Mouse (Mus musculus): ENCODE data around the gene Stat3. TPM values are rescaled to one million over a fixed set of nuclear protein-coding genes. Genes with fewer than 3 reads are reported as not detected.

Gene Stat3
- total RNA-seq, 2 experiments from 2014 or later = 32.9 to 34.2 TPM

- DNase-seq (ENCODE audit: low spot score in 2 of 2) = no peak
- intact Hi-C loops (cut with DNase I) = loop anchor here (5.0 kb wide), 1 partner anchor 43 kb away; no protein-coding TSS in a partner anchor
Measured at GRCm38 (mm10) chr11:100935373-100936355, 3.7 kb downstream of the Stat3 start.

- DNase-seq (ENCODE audit: low spot score in 2 of 2) = no peak
- intact Hi-C loops (cut with DNase I) = no loop called here
Measured at GRCm38 (mm10) chr11:100931254-100931921, 8.0 kb downstream of the Stat3 start.

GRCm38 (mm10) chr11:100930611-100931010 is 8.7 kb downstream of the Stat3 start:
- intact Hi-C loops (cut with DNase I) = no loop called here
- no peak for DNase-seq (ENCODE audit: low spot score in 2 of 2)

GRCm38 (mm10) chr11:100927386-100927785 is 12.0 kb downstream of the Stat3 start:
- DNase-seq (ENCODE audit: low spot score in 2 of 2) = no peak
- intact Hi-C loops (cut with DNase I) = no loop called here

- no peak for DNase-seq (ENCODE audit: low spot score in 2 of 2)
- intact Hi-C loops (cut with DNase I) = no loop called here
Measured at GRCm38 (mm10) chr11:100924386-100924919, 14.9 kb downstream of the Stat3 start.

GRCm38 (mm10) chr11:100920887-100921624 is 18.3 kb downstream of the Stat3 start:
- no peak for DNase-seq (ENCODE audit: low spot score in 2 of 2)
- intact Hi-C loops (cut with DNase I) = no loop called here

- no peak for DNase-seq (ENCODE audit: low spot score in 2 of 2)
- intact Hi-C loops (cut with DNase I) = no loop called here
Measured at GRCm38 (mm10) chr11:100918007-100918406, 21.3 kb downstream of the Stat3 start.

GRCm38 (mm10) chr11:100916432-100916971 is 22.8 kb downstream of the Stat3 start:
- intact Hi-C loops (cut with DNase I) = no loop called here
- DNase-seq (ENCODE audit: low spot score in 2 of 2) = no peak

- intact Hi-C loops (cut with DNase I) = no loop called here
Measured at GRCm38 (mm10) chr11:100915063-100915462, 24.3 kb downstream of the Stat3 start.

GRCm38 (mm10) chr11:100914415-100914814 is 24.9 kb downstream of the Stat3 start:
- intact Hi-C loops (cut with DNase I) = no loop called here
- no peak for DNase-seq (ENCODE audit: low spot score in 2 of 2)

More at GRCm38 (mm10) chr11:100915063-100915462, 24.3 kb downstream of the Stat3 start:
- DNase-seq (ENCODE audit: low spot score in 2 of 2) = no peak

- intact Hi-C loops (cut with DNase I) = no loop called here
- no peak for DNase-seq (ENCODE audit: low spot score in 2 of 2)
Measured at GRCm38 (mm10) chr11:100912401-100913155, 26.8 kb downstream of the Stat3 start.

GRCm38 (mm10) chr11:100908567-100908966 is 30.8 kb downstream of the Stat3 start:
- intact Hi-C loops (cut with DNase I) = no loop called here

GRCm38 (mm10) chr11:100908112-100908511 is 31.2 kb downstream of the Stat3 start:
- no peak for DNase-seq (ENCODE audit: low spot score in 2 of 2)
- intact Hi-C loops (cut with DNase I) = no loop called here

More at GRCm38 (mm10) chr11:100908567-100908966, 30.8 kb downstream of the Stat3 start:
- no peak for DNase-seq (ENCODE audit: low spot score in 2 of 2)

GRCm38 (mm10) chr11:100906885-100907284 is 32.5 kb downstream of the Stat3 start:
- intact Hi-C loops (cut with DNase I) = no loop called here
- DNase-seq (ENCODE audit: low spot score in 2 of 2) = no peak

GRCm38 (mm10) chr11:100905929-100906328 is 33.4 kb downstream of the Stat3 start:
- DNase-seq (ENCODE audit: low spot score in 2 of 2) = no peak
- intact Hi-C loops (cut with DNase I) = no loop called here

GRCm38 (mm10) chr11:100904580-100905351 is 34.6 kb downstream of the Stat3 start:
- intact Hi-C loops (cut with DNase I) = no loop called here
- DNase-seq (ENCODE audit: low spot score in 2 of 2) = no peak

- intact Hi-C loops (cut with DNase I) = no loop called here
- DNase-seq (ENCODE audit: low spot score in 2 of 2) = no peak
Measured at GRCm38 (mm10) chr11:100898441-100899199, 40.7 kb downstream of the Stat3 start.

Data from left cerebral cortex, postnatal 14 days (tissue).